Mouse (Mus musculus) ES-E14 (cell line): ENCODE results near the gene Hsp90ab1. TPM values are rescaled to one million over a fixed set of nuclear protein-coding genes. Genes with fewer than 3 reads are reported as not detected.

Experiments
- DNase-seq: peaks from one replicate; pipeline ENCODE4 v3.0.0-alpha.2; 2013; ENCODE audit warnings: low read depth, low spot score
- H3K27ac ChIP-seq: 2 replicates; pipeline ENCODE4 v1.5.1; 2012; ENCODE audit warnings: low read depth, mild to moderate bottlenecking, low read length, moderate library complexity, mixed read lengths; ENCODE audit not compliant: poor library complexity, insufficient read depth, severe bottlenecking
- H3K36me3 ChIP-seq: 2 replicates; pipeline ENCODE4 v1.6.1; 2012; ENCODE audit warnings: mild to moderate bottlenecking, low read length, moderate library complexity, mixed read lengths; ENCODE audit not compliant: control insufficient read depth, poor library complexity, insufficient read depth, severe bottlenecking
- H3K4me1 ChIP-seq, 2 experiments: fragments of 150-350 bp in 1 of 2; sonication (generic) in 1 of 2; 2 replicates each; pipeline ENCODE4 v1.6.1; 2012; ENCODE audit warnings: low read length in 2 of 2, mild to moderate bottlenecking in 1 of 2, mixed read lengths in 1 of 2; ENCODE audit not compliant: control insufficient read depth in 2 of 2, insufficient read depth in 2 of 2, poor library complexity in 1 of 2
- H3K4me3 ChIP-seq, 2 experiments: fragments of 150-350 bp in 1 of 2; sonication (generic) in 1 of 2; 2 replicates each; pipeline ENCODE4 v1.5.1; 2012; ENCODE audit warnings: low read length in 2 of 2, low read depth in 1 of 2, mild to moderate bottlenecking in 1 of 2, mixed read lengths in 1 of 2; ENCODE audit not compliant: insufficient read depth in 1 of 2, poor library complexity in 1 of 2, severe bottlenecking in 1 of 2
- H3K9ac ChIP-seq: 2 replicates; pipeline ENCODE4 v1.6.1; 2012; ENCODE audit warnings: low read depth, mild to moderate bottlenecking, low read length, mixed read lengths; ENCODE audit not compliant: poor library complexity, insufficient read depth, severe bottlenecking
- H3K9me3 ChIP-seq: fragments of 150-350 bp; sonication (generic); 2 replicates; pipeline ENCODE4 v1.6.1; 2012; ENCODE audit warnings: low read depth, mild to moderate bottlenecking, low read length; ENCODE audit not compliant: control insufficient read depth, insufficient read depth
- CHD2 ChIP-seq: IDR thresholded peaks from 2 replicates; pipeline ENCODE4 v1.6.1; 2014; ENCODE audit warnings: mild to moderate bottlenecking, low read depth, low read length, inconsistent platforms
- HCFC1 ChIP-seq: IDR thresholded peaks from 2 replicates; pipeline ENCODE4 v1.6.1; 2012; ENCODE audit warnings: low read length, inconsistent platforms, borderline replicate concordance; ENCODE audit not compliant: insufficient read depth
- MAFK ChIP-seq: IDR thresholded peaks from 2 replicates; pipeline ENCODE4 v1.6.1; 2014; ENCODE audit warnings: mild to moderate bottlenecking, low read depth, low read length, inconsistent platforms; ENCODE audit not compliant: insufficient read depth
- ZC3H11A ChIP-seq: IDR thresholded peaks from 2 replicates; pipeline ENCODE4 v1.6.1; 2012; ENCODE audit warnings: low read depth, mild to moderate bottlenecking, inconsistent platforms, low read length, borderline replicate concordance
- ZNF384 ChIP-seq: IDR thresholded peaks from 2 replicates; pipeline ENCODE4 v1.6.1; 2012; ENCODE audit warnings: low read depth, low read length, inconsistent platforms
- in situ Hi-C, 2 experiments: fragments of 600-800 bp; cut with MboI; formaldehyde crosslinking; loops; one replicate each; pipeline ENCODE4 v1.15.1; 2025; ENCODE audit warnings: low sequenced_read_pairs in 2 of 2, inconsistent platforms in 1 of 2; ENCODE audit not compliant: unreplicated experiment in 2 of 2
- total RNA-seq: library from RNA; depleted of rRNA; stranded (reverse); fragments of 300-350 nt; gene quantifications from 2 replicates; pipeline ENCODE4 v1.2.3, GENCODE M21; 2012

Hsp90ab1 gene
- total RNA-seq, 1 experiment: 1,660 TPM

DNA sequence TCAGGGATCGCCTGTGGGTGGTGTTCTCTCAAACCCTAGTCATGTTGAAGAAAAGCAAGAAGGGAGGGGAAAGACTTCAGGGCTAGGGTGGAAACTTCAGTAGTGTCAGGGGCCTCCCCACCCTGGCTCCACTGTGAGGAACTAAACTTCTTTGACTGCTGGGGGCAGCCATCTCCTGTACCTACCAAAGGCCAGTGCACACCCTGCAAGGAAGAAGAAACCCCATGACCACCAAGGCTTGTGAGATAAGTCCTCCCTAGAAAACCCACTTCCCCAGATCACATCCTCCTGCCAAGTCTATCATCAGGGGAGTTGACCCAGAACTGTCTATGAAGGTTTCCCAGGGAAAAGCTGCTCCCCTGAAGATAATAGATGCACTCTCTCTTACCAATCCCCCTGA is 18.7 kb downstream of the Hsp90ab1 start:
- peaks cover 4 to 6% of the 10 kb centered on the region in 2 experiments; a peak in 3 of 4 replicates for H3K4me1 ChIP-seq
- no peaks in the 10 kb centered on the region for H3K9me3 ChIP-seq
- no peak for DNase-seq
- H3K9ac ChIP-seq: no peak overlapping the region
- no peak overlapping the region for H3K27ac ChIP-seq
- H3K36me3 ChIP-seq: no peaks in the 10 kb centered on the region
- in situ Hi-C loops: loop anchor here (10.0 kb wide), 1 partner anchor 80 kb away; the partner anchor contains the start of gene Spats1 (in 2 of the 2)
- TF ChIP-seq ZNF384 (no peak), CHD2 (no peak), ZC3H11A (no peak), MAFK (no peak), HCFC1 (no peak)
- H3K4me3 ChIP-seq: no peak overlapping the region

GRCm38 (mm10) chr17:45553065-45553464 is 20.0 kb downstream of the Hsp90ab1 start:
- TF ChIP-seq ZNF384 (no peak), HCFC1 (no peak), ZC3H11A (no peak), MAFK (no peak), CHD2 (no peak)

GRCm38 (mm10) chr17:45551816-45552451 is 21.1 kb downstream of the Hsp90ab1 start:
- in situ Hi-C loops: loop anchor here (10.0 kb wide), 1 partner anchor 77 kb away; the partner anchor contains the start of gene Spats1 (in 2 of the 2)
- H3K36me3 ChIP-seq: no peaks in the 10 kb centered on the region
- peak; percentile 77 for DNase-seq
- H3K9ac ChIP-seq: no peak overlapping the region
- H3K4me3 ChIP-seq: no peak overlapping the region
- no peaks in the 10 kb centered on the region for H3K9me3 ChIP-seq
- peak; percentile 81 for TF ChIP-seq ZC3H11A
- no peak for TF ChIP-seq CHD2
- peaks cover 4 to 5% of the 10 kb centered on the region in 2 experiments; a peak in 2 of 4 replicates for H3K4me1 ChIP-seq
- H3K27ac ChIP-seq: no peak overlapping the region

More at GRCm38 (mm10) chr17:45553065-45553464, 20.0 kb downstream of the Hsp90ab1 start:
- no peak overlapping the region for H3K4me3 ChIP-seq
- no peak overlapping the region for H3K27ac ChIP-seq
- H3K4me1 ChIP-seq: peaks cover 4 to 5% of the 10 kb centered on the region in 2 experiments; a peak in 2 of 4 replicates
- DNase-seq: no peak
- H3K9ac ChIP-seq: no peak overlapping the region
- H3K36me3 ChIP-seq: no peaks in the 10 kb centered on the region
- no peaks in the 10 kb centered on the region for H3K9me3 ChIP-seq
- in situ Hi-C loops: loop anchor here (10.0 kb wide), 1 partner anchor 78 kb away; the partner anchor contains the start of gene Spats1 (in 2 of the 2)

- peaks cover 4 to 5% of the 10 kb centered on the region in 2 experiments; a peak in 2 of 4 replicates for H3K4me1 ChIP-seq
- H3K9ac ChIP-seq: no peak overlapping the region
- H3K9me3 ChIP-seq: no peaks in the 10 kb centered on the region
- no peak for DNase-seq
- in situ Hi-C loops: loop anchor here (10.0 kb wide), 1 partner anchor 77 kb away; the partner anchor contains the start of gene Spats1 (in 2 of the 2)
- H3K27ac ChIP-seq: no peak overlapping the region
- H3K4me3 ChIP-seq: no peak overlapping the region
- H3K36me3 ChIP-seq: no peaks in the 10 kb centered on the region
- TF ChIP-seq ZC3H11A: no peak
- TF ChIP-seq CHD2: no peak
- TF ChIP-seq ZNF384: no peak
- TF ChIP-seq MAFK: no peak
- no peak for TF ChIP-seq HCFC1
Measured at GRCm38 (mm10) chr17:45551249-45551796, 21.7 kb downstream of the Hsp90ab1 start.
